Mouse (Mus musculus) kidney, embryonic 15.5 days (tissue): ENCODE measurements around the gene C2cd5. TPM values are rescaled to one million over a fixed set of nuclear protein-coding genes. Genes with fewer than 3 reads are reported as not detected.

ENCODE experiments used
- ATAC-seq: fragments of 200-750 bp; cut with Nextera tagmentation; replicated peaks from 2 replicates; pipeline ENCODE4 v1.8.0; 2017; ENCODE audit warnings: moderate TSS enrichment; ENCODE audit not compliant: low FRiP score
- H3K27ac ChIP-seq: fragments of 300-500 bp; sonication (generic); 2 replicates; pipeline ENCODE4 v1.5.1; 2015; ENCODE audit warnings: mild to moderate bottlenecking, inconsistent platforms
- H3K27me3 ChIP-seq: fragments of 300-500 bp; sonication (generic); 2 replicates; pipeline ENCODE4 v1.6.1; 2015; ENCODE audit warnings: inconsistent platforms
- H3K36me3 ChIP-seq: fragments of 300-500 bp; sonication (generic); 2 replicates; pipeline ENCODE4 v1.6.1; 2015; ENCODE audit warnings: inconsistent platforms
- H3K4me1 ChIP-seq: fragments of 300-500 bp; sonication (generic); 2 replicates; pipeline ENCODE4 v1.6.1; 2015; ENCODE audit warnings: inconsistent platforms
- H3K4me2 ChIP-seq: fragments of 300-500 bp; sonication (generic); 2 replicates; pipeline ENCODE4 v1.6.1; 2015; ENCODE audit warnings: moderate library complexity, mild to moderate bottlenecking, inconsistent platforms
- H3K4me3 ChIP-seq: fragments of 300-500 bp; sonication (generic); replicated peaks from 2 replicates; pipeline ENCODE4 v1.5.1; 2015; ENCODE audit warnings: mild to moderate bottlenecking, inconsistent platforms
- H3K9ac ChIP-seq: fragments of 300-500 bp; sonication (generic); 2 replicates; pipeline ENCODE4 v1.6.1; 2015; ENCODE audit warnings: mild to moderate bottlenecking, inconsistent platforms
- H3K9me3 ChIP-seq: fragments of 300-500 bp; sonication (generic); replicated peaks from 2 replicates; pipeline ENCODE4 v1.6.1; 2016; ENCODE audit warnings: inconsistent platforms
- WGBS: fragments of 180-500 bp; shearing (Covaris S2); methylation state at CpG from one replicate; pipeline ENCODE4 v1.1.7; 2015; ENCODE audit warnings: mixed read lengths; 5-methylcytosine and 5-hydroxymethylcytosine counted together
- polyA plus RNA-seq: library from polyadenylated mRNA; unstranded; fragments of >200 nt; fragmentation: Nextera tagmentation; extraction: Ambion mirVana; gene quantifications from 2 replicates; pipeline ENCODE4 v1.2.1, GENCODE M21; 2015

Gene C2cd5
- polyA plus RNA-seq, 1 experiment from 2014 or later: 34.3 TPM

DNA sequence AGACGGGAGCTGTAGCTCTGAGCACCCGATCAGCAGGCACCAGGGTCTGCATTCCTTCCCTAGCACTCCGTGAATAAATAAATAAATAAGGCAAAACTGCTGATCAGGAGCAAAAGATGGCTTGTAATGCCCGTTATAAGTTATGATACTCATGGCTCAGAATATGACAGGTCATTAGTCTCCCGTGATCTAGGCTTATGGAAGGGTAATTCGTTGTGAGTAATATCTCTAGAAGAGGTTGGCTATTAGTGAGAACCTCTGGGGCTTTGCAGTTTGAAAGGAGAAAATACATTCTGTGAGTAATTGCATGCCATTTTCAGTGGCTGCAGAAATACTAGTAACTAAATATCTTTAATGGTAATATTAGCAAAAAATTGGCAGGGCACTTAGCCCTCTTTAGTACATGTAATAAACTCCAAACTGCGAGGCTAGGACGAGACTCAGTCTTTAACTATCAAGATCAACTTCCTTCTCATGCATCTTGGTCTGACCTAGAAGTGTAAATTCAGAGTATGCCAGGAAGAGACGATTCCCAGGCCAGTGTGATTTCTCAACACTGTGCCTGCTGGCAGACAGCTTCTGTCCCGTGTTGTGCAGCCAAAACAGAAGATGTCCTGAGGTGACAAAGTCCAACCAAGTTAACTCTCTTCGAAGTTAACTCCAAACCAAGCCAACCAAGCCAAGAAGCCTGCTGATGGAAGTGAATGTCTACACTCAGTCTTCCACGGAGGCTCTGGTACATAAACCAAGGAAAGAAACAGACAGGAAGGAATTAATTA is 101.5 kb downstream of the C2cd5 start:
- no peak for ATAC-seq
- no peak overlapping the region for H3K27ac ChIP-seq

DNA sequence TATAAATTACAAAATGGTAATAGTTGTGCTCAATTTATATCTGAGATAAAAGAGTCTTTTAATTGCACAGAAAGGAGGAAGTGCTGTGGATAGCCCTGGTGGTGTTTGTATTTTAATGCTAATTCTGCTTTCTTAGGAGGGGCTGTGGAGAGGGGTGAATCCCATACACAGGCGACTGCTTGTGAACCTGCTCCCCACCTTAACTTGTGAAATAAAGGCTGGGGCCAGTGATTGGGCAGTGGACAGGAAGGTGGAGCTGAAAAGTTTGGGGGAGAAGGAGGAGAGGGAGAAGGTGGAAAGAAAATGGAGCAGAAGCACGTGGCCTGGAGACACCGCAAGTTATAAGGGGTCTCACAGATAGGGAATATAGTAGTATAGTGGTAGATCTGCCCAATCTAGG is 103.1 kb downstream of the C2cd5 start:
- no peaks in the 10 kb centered on the region for H3K9me3 ChIP-seq
- WGBS: 73% methylated on average over 3 of the region's 3 CpGs
- no peak overlapping the region for H3K4me2 ChIP-seq
- H3K27me3 ChIP-seq: no peaks in the 10 kb centered on the region
- ATAC-seq: no peak
- H3K4me3 ChIP-seq: no peak overlapping the region
- peaks cover 13% of the 10 kb centered on the region for H3K4me1 ChIP-seq
- H3K27ac ChIP-seq: no peak overlapping the region
- H3K36me3 ChIP-seq: no peaks in the 10 kb centered on the region
- H3K9ac ChIP-seq: no peak overlapping the region

More for the DNA sequence above, 101.5 kb downstream of the C2cd5 start:
- 54% methylated on average over 12 of the region's 12 CpGs for WGBS
- peaks cover 13% of the 10 kb centered on the region for H3K4me1 ChIP-seq
- no peaks in the 10 kb centered on the region for H3K36me3 ChIP-seq
- H3K4me2 ChIP-seq: no peak overlapping the region
- H3K9ac ChIP-seq: no peak overlapping the region
- no peaks in the 10 kb centered on the region for H3K9me3 ChIP-seq
- no peaks in the 10 kb centered on the region for H3K27me3 ChIP-seq
- H3K4me3 ChIP-seq: no peak overlapping the region

DNA sequence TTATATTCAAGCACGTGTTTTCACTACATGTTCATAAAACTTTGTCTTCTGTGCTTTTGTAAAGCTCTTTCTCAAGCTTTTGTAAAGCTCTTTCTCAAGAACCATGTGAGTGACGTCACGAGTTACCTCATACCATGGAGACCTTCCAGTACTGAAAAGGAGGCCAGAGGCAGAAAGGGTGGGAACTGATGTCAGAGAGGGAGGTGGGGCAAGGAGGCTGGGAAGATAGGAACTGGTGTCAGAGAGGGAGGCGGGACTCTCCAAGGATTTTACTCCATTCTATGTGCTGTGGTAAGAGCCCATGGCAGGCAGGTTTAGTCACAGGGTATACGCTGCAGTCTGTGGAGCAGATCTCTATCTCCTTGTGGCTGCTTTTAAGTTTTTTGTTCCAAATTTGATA is 104.4 kb downstream of the C2cd5 start:
- H3K4me1 ChIP-seq: peaks cover 13% of the 10 kb centered on the region
- H3K4me2 ChIP-seq: no peak overlapping the region
- H3K9ac ChIP-seq: no peak overlapping the region
- no peak overlapping the region for H3K4me3 ChIP-seq
- H3K27me3 ChIP-seq: no peaks in the 10 kb centered on the region
- H3K9me3 ChIP-seq: no peaks in the 10 kb centered on the region
- no peak overlapping the region for H3K27ac ChIP-seq
- ATAC-seq: no peak
- 79% methylated on average over 5 of the region's 5 CpGs for WGBS
- no peaks in the 10 kb centered on the region for H3K36me3 ChIP-seq

DNA sequence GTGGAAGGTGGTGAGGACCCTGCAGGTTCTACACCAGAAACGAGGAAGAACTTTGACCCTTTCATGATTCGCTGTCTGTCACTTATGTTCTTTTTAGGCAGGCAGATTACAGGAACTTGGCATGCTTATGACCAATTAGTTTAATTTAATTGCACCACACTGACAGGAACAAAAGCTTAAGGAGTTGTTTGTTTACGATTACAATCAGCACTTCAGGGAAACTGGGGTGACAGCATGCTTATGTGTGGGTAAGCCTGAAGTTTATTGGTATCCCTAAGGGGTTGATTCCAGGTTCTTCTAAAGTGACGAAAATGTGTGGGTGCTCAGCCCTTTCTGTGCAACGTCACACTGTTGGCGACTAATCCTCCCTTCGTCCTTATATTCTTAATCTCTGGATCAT is 105.1 kb downstream of the C2cd5 start:
- ATAC-seq: no peak
- no peak overlapping the region for H3K27ac ChIP-seq
- no peak overlapping the region for H3K9ac ChIP-seq
- no peaks in the 10 kb centered on the region for H3K27me3 ChIP-seq
- 49% methylated on average over 7 of the region's 7 CpGs for WGBS
- no peak overlapping the region for H3K4me3 ChIP-seq
- no peak overlapping the region for H3K4me2 ChIP-seq
- H3K36me3 ChIP-seq: no peaks in the 10 kb centered on the region
- peaks cover 13% of the 10 kb centered on the region for H3K4me1 ChIP-seq
- H3K9me3 ChIP-seq: no peaks in the 10 kb centered on the region

DNA sequence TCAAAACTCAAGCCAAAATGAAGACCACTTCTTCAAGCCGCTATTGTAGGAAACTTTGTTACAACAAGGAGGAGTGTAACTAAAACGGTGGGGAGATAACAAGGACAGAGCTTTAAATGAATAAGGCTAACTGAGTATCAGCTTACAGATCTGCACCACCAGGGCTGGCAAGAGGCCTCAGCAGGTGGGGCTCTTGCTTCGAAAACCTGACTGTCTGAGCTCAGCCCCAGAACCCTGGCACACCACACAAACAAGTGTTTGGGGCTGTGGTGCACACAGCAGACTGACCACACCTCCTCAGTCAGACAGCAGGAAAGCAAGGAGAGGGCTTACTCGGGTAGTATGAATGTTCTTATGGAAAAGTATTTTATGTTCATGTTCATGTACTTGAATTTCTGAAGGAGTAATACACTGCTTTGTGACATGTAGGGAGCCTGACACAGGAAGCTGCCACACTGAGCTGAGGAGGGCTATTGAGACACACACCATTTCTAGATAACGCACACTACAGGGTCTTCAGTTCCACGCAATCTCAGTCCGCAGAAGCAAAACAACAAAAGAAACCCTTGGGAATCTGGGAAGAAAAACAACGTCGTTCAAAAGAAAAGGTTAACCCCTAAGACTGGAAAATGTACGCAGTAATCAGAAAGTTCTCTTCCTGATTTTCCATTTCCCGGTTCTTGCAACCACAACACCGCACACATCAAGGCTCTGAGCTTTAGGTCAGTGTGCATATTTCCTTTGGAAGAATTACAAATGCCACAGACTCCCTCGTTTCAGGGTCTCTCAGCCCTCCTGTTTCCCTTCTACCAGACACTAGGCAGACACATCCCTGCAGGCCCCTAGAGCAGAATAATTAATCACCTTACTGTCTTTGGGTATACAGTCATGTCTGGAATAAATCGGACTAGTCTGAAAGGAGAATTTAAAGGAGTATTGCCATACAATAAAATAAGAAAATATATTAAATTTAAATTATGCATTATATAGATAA is 105.9 kb downstream of the C2cd5 start:
- ATAC-seq: peak; percentile 74; the same call in 1 of the 2 replicates
- H3K9ac ChIP-seq: no peak overlapping the region
- H3K27ac ChIP-seq: peak overlapping the region; percentile 38; the same call in 1 of the 2 replicates
- no peaks in the 10 kb centered on the region for H3K36me3 ChIP-seq
- no peak overlapping the region for H3K4me3 ChIP-seq
- 21% methylated on average over 14 of the region's 14 CpGs for WGBS
- 0 out of 2 replicates have a peak overlapping the region, but pooled peaks have one; percentile 7 for H3K4me2 ChIP-seq
- peaks cover 13% of the 10 kb centered on the region for H3K4me1 ChIP-seq
- H3K27me3 ChIP-seq: no peaks in the 10 kb centered on the region
- no peaks in the 10 kb centered on the region for H3K9me3 ChIP-seq

DNA sequence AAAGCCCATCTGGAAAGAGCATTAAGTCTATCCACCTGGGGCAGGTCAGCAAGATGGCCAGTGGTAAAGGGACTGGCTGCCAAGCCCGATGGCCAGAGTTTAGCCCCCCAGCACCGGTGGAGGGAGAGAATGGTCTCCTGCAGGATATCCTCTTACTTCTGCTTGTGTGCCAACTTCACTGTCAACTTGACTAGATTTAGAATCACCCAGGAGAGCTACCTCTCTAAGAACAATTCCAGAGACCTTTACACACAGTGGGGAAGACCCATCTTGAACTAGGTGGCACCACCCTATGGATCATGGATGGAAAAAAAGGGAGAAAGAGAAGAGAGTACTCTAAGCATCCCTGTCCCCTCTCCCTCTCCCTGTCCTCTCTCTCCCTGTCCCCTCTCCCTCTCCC is 107.0 kb downstream of the C2cd5 start:
- H3K9ac ChIP-seq: no peak overlapping the region
- 61% methylated on average over 2 of the region's 2 CpGs for WGBS
- no peak overlapping the region for H3K27ac ChIP-seq
- no peak for ATAC-seq
- H3K36me3 ChIP-seq: no peaks in the 10 kb centered on the region
- no peak overlapping the region for H3K4me2 ChIP-seq
- H3K4me1 ChIP-seq: peaks cover 9% of the 10 kb centered on the region
- no peak overlapping the region for H3K4me3 ChIP-seq
- H3K9me3 ChIP-seq: no peaks in the 10 kb centered on the region
- H3K27me3 ChIP-seq: no peaks in the 10 kb centered on the region

DNA sequence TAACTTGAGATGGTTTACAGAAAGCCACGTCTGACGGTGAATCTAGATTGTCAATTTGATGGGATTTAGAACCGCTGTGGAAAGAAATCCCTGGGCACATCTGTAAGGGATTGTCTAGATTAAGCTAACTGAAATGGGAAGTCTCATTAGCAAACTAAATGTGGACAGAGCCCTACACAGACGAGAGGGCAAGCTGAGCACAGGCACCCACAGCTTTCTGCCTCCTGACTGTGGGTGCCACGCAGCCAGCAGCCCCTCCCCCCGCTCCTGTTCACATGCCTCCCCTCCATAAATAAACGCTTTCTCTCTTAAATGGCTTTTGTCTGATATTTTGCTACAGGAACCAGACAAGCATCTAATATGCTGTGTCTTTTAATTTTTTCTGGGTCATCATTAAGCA is 107.8 kb downstream of the C2cd5 start:
- Histone ChIP-seq H3K4me3 (no peak overlapping the region), H3K27me3 (no peaks in the 10 kb centered on the region), H3K9ac (no peak overlapping the region), H3K9me3 (no peaks in the 10 kb centered on the region), H3K36me3 (no peaks in the 10 kb centered on the region), H3K4me2 (no peak overlapping the region), H3K27ac (no peak overlapping the region), H3K4me1 (peaks cover 9% of the 10 kb centered on the region)
- no peak for ATAC-seq
- 67% methylated on average over 7 of the region's 7 CpGs for WGBS

DNA sequence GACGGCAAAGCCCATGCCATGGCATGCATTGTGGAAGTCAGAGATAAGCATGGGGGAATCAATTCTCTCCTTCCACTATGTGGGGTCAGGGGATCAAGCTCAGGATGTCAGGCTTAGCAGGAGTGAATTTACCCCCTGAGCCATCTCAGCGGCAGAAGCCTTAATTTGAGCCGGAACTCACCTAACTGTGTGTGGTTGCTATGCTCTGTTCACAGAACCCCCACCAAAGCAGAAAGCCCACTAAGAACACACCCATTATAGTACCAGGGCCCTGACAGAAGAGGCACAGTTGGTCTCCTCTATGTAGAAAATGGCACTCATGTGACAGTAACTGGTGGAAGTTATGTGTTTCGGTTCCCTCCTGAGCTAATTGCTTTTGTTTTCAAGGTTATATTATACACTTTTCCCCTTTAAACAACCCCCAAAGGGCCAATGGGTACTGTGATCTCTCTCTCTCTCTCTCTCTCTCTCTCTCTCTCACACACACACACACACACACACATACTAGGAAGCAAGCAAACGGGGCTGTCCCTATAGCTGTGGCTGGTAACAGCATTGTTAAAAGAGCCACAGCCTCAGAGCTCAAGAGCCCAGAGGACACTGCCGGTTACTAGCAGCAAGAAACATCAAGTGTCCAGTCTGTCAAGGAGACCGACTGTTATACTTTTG is 108.4 kb downstream of the C2cd5 start:
- WGBS: 55% methylated on average over 7 of the region's 7 CpGs
- Histone ChIP-seq H3K9me3 (no peaks in the 10 kb centered on the region), H3K27me3 (no peaks in the 10 kb centered on the region), H3K9ac (no peak overlapping the region), H3K4me2 (no peak overlapping the region), H3K4me3 (no peak overlapping the region), H3K4me1 (peaks cover 9% of the 10 kb centered on the region), H3K27ac (no peak overlapping the region), H3K36me3 (no peaks in the 10 kb centered on the region)
- no peak for ATAC-seq

DNA sequence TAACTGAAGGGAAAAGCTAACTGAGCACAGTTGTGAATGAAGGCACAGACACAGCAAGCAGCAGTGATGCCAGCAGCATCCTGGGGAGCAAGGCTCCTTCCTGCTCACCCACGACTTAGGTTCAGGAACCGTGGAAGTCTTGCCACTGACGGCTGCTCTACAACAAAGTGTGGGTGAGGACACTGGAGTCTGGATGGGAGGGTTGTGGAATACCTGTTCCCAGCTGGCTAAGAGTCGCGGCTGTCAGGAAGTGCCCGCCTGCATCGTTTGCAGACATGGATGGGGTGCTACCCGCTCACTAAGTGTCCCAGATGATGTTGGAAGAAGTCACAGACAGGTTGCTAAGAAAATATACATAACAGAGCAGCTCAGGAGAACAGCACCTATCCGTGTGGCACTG is 109.4 kb downstream of the C2cd5 start:
- 73% methylated on average over 9 of the region's 9 CpGs for WGBS

DNA sequence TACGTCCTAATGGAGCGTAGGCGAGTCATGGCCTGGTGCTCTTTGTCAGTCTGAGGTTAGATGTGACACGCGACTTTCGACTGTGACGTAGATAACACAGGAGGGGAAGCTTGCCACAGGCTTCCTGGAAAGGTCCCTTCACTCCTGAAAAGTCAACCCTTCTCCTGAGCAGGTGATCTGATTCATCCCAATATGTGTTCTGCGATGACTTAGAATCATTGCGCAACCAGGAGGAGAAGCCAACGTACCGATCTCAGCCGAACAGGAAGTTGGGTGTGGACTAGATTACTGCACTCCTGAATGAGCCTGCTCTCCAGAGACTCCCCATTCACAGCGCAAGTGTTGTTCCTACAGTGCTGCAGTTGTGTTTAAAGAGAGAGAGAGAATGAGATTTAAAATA is 110.4 kb downstream of the C2cd5 start:
- no peak overlapping the region for H3K9ac ChIP-seq
- H3K27ac ChIP-seq: no peak overlapping the region
- no peaks in the 10 kb centered on the region for H3K36me3 ChIP-seq
- H3K4me2 ChIP-seq: no peak overlapping the region
- H3K4me1 ChIP-seq: peaks cover 9% of the 10 kb centered on the region
- H3K27me3 ChIP-seq: no peaks in the 10 kb centered on the region
- no peak overlapping the region for H3K4me3 ChIP-seq
- H3K9me3 ChIP-seq: no peaks in the 10 kb centered on the region
- WGBS: 86% methylated on average over 13 of the region's 13 CpGs
- no peak for ATAC-seq

More for the DNA sequence above, 109.4 kb downstream of the C2cd5 start:
- H3K27ac ChIP-seq: no peak overlapping the region
- no peak for ATAC-seq
- no peaks in the 10 kb centered on the region for H3K36me3 ChIP-seq
- H3K9ac ChIP-seq: no peak overlapping the region
- H3K27me3 ChIP-seq: no peaks in the 10 kb centered on the region
- no peak overlapping the region for H3K4me2 ChIP-seq
- H3K9me3 ChIP-seq: no peaks in the 10 kb centered on the region
- peaks cover 9% of the 10 kb centered on the region for H3K4me1 ChIP-seq
- no peak overlapping the region for H3K4me3 ChIP-seq

DNA sequence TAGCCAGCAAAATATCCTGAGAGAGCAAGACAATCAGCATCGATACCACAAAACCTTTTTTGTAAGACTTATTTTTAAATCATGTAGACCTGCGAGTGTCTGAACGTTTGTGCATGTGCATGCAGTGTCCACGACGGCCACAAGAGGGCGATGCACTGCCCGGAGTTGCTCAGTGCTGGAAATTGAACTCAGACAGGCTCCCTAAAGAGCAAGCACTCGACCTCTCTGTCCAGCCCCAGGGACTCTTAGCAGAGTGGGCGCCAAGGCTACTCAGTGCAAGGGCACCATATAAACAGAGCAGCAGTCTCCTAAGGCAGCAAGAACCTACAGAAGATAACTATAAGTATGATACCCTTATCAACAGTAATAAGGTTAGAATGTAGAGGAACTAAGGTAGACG is 111.2 kb downstream of the C2cd5 start:
- 30% methylated on average over 10 of the region's 10 CpGs for WGBS
- no peaks in the 10 kb centered on the region for H3K27me3 ChIP-seq
- no peaks in the 10 kb centered on the region for H3K36me3 ChIP-seq

DNA sequence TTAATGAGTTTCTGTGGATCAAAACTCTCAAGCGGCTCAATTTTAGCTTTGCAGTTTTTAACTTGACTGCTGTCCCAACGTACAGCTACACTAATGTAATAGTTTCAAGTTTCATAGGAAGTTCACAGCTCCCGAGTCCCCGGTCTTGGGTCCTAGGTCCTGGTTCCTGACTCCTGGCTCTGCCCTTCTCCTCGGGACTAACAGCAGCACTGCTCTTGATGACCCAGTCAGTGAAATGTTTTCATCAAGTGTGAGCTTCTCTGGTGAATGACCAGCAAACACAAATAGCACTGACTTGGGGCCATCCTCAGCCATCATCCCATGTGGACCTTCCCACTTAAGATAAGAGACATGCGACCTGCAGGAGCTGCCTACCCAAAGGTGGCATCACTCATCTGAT is 111.7 kb downstream of the C2cd5 start:
- no peak overlapping the region for H3K9ac ChIP-seq
- no peak overlapping the region for H3K4me3 ChIP-seq
- no peak overlapping the region for H3K27ac ChIP-seq
- ATAC-seq: no peak
- no peaks in the 10 kb centered on the region for H3K4me1 ChIP-seq
- H3K4me2 ChIP-seq: no peak overlapping the region
- H3K27me3 ChIP-seq: no peaks in the 10 kb centered on the region
- WGBS: 68% methylated on average over 6 of the region's 6 CpGs
- no peaks in the 10 kb centered on the region for H3K36me3 ChIP-seq
- no peaks in the 10 kb centered on the region for H3K9me3 ChIP-seq

More for the DNA sequence above, 111.2 kb downstream of the C2cd5 start:
- H3K9ac ChIP-seq: no peak overlapping the region
- H3K4me1 ChIP-seq: peaks cover 2% of the 10 kb centered on the region
- no peak overlapping the region for H3K4me2 ChIP-seq
- H3K9me3 ChIP-seq: no peaks in the 10 kb centered on the region
- H3K27ac ChIP-seq: no peak overlapping the region
- H3K4me3 ChIP-seq: no peak overlapping the region
- ATAC-seq: 0 out of 2 replicates have a peak, but pooled peaks have one; percentile 36
